Mouse (Mus musculus) adipose tissue, adult 10 weeks (tissue): ENCODE data around the gene Mcm7. TPM values are rescaled to one million over a fixed set of nuclear protein-coding genes. Genes with fewer than 3 reads are reported as not detected.

ENCODE experiments used
- polyA plus RNA-seq: library from polyadenylated mRNA; stranded (reverse); fragments of 350-450 nt; fragmentation: Illumina TruSeq; extraction: RNeasy Lipid Tissue Mini Kit (QIAGEN cat#74804); gene quantifications from one replicate; pipeline ENCODE4 v1.2.3, GENCODE M21; 2014; ENCODE audit warnings: low read depth, low replicate concordance

Gene Mcm7
- 26.1 TPM for polyA plus RNA-seq

DNA sequence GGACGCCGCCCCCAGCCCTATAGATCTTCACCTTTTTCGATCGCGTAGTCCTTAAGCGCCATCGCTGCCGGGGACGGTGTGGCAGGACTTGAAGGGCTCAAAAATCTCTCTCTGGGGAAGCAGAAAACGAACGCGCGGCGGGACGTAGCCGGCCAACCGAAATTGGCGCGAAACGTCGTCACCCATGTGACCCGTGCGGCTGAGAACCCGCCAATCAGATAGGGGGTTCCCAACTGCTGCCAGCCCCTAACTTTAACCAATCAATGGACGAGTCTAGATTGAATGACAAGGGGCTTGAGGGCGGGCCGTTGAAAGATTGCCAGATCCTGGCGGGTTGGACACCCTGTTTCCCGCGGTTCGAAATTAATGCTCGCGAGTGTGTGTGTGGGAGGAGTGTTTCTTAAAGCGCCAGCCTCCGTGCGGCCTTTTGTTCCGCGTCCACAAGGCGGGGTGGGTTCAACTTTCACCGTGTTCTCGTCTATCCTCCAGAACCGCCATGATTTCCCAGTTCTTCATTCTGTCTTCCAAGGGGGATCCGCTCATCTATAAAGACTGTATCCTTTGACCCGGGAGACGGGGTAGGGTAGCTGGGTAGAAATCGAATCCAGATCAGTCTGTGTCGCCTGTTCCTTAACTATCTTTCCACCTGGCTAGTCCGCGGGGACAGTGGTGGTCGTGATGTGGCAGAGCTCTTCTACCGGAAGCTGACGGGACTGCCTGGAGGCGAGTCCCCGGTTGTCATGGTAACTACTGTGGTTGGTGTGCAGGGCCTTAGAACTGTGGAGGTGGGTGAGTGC lies at the start of gene Mcm7, which contains the start of gene Ap4m1:
Gene Mcm7 (minus strand): TSS at position 728 of the 797 bp plus-strand sequence.
Gene Ap4m1 (plus strand): TSS at position 308 of the 797 bp plus-strand sequence.

DNA sequence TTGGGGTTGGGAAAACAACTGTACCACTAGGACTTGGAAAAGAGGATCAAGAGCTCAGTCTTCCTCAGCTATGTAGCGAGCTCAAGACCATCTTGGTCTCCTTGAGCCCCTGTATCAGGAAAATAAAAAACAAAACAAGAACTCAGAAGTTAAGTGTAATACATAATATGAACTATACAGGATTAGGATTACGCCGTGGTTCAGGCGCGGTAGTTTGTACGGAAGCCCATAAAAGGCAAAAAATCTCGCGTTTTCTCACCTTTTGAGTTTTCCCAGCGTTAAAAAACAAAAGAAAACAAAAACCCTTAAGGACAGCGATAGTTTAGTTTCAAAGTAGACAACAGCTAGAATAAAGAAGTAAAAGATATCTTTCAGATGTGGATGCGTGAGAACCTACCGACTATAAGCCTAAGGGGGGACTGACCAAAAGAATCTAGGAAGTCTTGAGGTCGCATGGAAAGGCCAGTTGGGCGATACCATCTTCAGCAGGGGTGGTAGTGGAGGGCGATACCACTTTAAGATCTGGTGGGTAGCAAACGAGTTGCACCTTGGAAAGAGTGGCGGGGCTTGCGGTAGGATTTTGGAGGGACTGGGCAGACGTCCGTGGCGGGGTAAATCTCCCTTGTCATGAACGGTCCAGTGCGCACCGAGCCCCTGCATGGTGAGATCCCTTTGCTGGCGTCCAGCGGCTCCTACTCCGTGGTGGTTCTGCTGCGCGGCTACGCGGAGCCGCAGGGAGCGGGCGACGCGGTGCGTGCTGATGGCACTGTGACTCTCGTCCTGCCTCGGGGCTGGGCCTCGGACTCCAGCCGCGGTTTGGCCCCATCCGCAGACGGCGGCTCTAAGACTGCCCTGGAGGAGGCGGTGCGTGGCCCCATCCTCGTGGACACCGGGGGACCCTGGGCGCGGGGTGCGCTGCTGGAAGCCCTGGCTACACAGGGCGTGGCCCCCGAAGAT lies 21.8 kb upstream of the Mcm7 start, which contains the start of gene Mblac1:
Gene Mblac1 (plus strand): TSS at position 544 of the 957 bp plus-strand sequence.

GRCm38 (mm10) chr5:138186950-138187638 lies 14.9 kb upstream of the Mcm7 start, which contains the start of the genes Taf6 and Cnpy4:
Gene Taf6, minus strand, starts transcription at chr5:138187451.
Gene Cnpy4, plus strand, starts transcription at chr5:138187485.

GRCm38 (mm10) chr5:138160842-138161665 lies 11.2 kb downstream of the Mcm7 start, which contains the start of gene Cops6:
Gene Cops6, plus strand, starts transcription at chr5:138161071.

GRCm38 (mm10) chr5:138155443-138155976 lies 16.7 kb downstream of the Mcm7 start, which contains the start of gene Zfp113:
Gene Zfp113, minus strand, starts transcription at chr5:138155744.

GRCm38 (mm10) chr5:138116255-138117198 lies 55.7 kb downstream of the Mcm7 start, which contains the start of gene Zscan21:
Gene Zscan21, plus strand, starts transcription at chr5:138116903.

Other genes starting within 250 kb of the Mcm7 start
- 0.10 TPM for gene Gjc3, start 209.3 kb downstream of the Mcm7 start, polyA plus RNA-seq
- 1.3 TPM for gene Azgp1, start 190.9 kb downstream of the Mcm7 start, polyA plus RNA-seq
- gene Smok3a, start 151.2 kb downstream of the Mcm7 start, polyA plus RNA-seq, result not detected
- 0.36 TPM for gene Smok3b, start 151.0 kb downstream of the Mcm7 start, polyA plus RNA-seq
- not detected for gene Smok3c, start 119.2 kb downstream of the Mcm7 start, polyA plus RNA-seq
- 11.2 TPM for gene Zkscan1, start 87.3 kb downstream of the Mcm7 start, polyA plus RNA-seq
- gene Zscan21, start 55.5 kb downstream of the Mcm7 start, polyA plus RNA-seq, result 19.0 TPM
- 6.9 TPM for gene Zfp113, start 16.7 kb downstream of the Mcm7 start, polyA plus RNA-seq
- 124 TPM for gene Cops6, start 11.4 kb downstream of the Mcm7 start, polyA plus RNA-seq
- gene Ap4m1, start 420 bp downstream of the Mcm7 start, polyA plus RNA-seq, result 26.6 TPM
- gene Taf6, start 15.0 kb upstream of the Mcm7 start, polyA plus RNA-seq, result 29.0 TPM
- 20.6 TPM for gene Cnpy4, start 15.1 kb upstream of the Mcm7 start, polyA plus RNA-seq
- gene Mblac1, start 21.9 kb upstream of the Mcm7 start, polyA plus RNA-seq, result 5.7 TPM
- 22.5 TPM for gene Nxpe5, start 53.5 kb upstream of the Mcm7 start, polyA plus RNA-seq
- 169 TPM for gene Lamtor4, start 83.1 kb upstream of the Mcm7 start, polyA plus RNA-seq
- 57.0 TPM for gene BC037034, start 91.6 kb upstream of the Mcm7 start, polyA plus RNA-seq
- gene Gal3st4, start 100.4 kb upstream of the Mcm7 start, polyA plus RNA-seq, result 36.2 TPM
- 1.8 TPM for gene Gm43720, start 107.5 kb upstream of the Mcm7 start, polyA plus RNA-seq
- gene Gpc2, start 107.6 kb upstream of the Mcm7 start, polyA plus RNA-seq, result 11.8 TPM
- 10.9 TPM for gene Stag3, start 107.8 kb upstream of the Mcm7 start, polyA plus RNA-seq
- 0.30 TPM for gene Pvrig, start 169.5 kb upstream of the Mcm7 start, polyA plus RNA-seq